Mouse (Mus musculus) neural tube, embryonic 11.5 days (tissue): ENCODE data around the gene Klk12. TPM values are rescaled to one million over a fixed set of nuclear protein-coding genes. Genes with fewer than 3 reads are reported as not detected.

ENCODE experiments used
- ATAC-seq: fragments of 200-750 bp; cut with Nextera tagmentation; 2 replicates; pipeline ENCODE4 v1.8.0; 2017; ENCODE audit warnings: moderate number of reproducible peaks, mild to moderate bottlenecking, moderate TSS enrichment, moderate library complexity; ENCODE audit not compliant: insufficient read depth, low FRiP score, low TSS enrichment
- DNase-seq: peaks from one replicate; pipeline ENCODE4 v3.0.0-alpha.2; 2015; ENCODE audit warnings: low spot score
- H3K27ac ChIP-seq: fragments of 300-500 bp; sonication (generic); 2 replicates; pipeline ENCODE4 v1.5.1; 2014; ENCODE audit warnings: low read depth, mild to moderate bottlenecking, low read length
- H3K27me3 ChIP-seq: fragments of 300-500 bp; sonication (generic); 2 replicates; pipeline ENCODE4 v1.6.1; 2014; ENCODE audit warnings: mild to moderate bottlenecking, low read length, mixed read lengths; ENCODE audit not compliant: control insufficient read depth, insufficient read depth
- H3K36me3 ChIP-seq: fragments of 300-500 bp; sonication (generic); 2 replicates; pipeline ENCODE4 v1.6.1; 2014; ENCODE audit warnings: mild to moderate bottlenecking, low read length, moderate library complexity, mixed read lengths; ENCODE audit not compliant: control insufficient read depth, insufficient read depth
- H3K4me1 ChIP-seq: fragments of 300-500 bp; sonication (generic); 2 replicates; pipeline ENCODE4 v1.6.1; 2014; ENCODE audit warnings: low read length, mixed read lengths; ENCODE audit not compliant: control insufficient read depth, insufficient read depth
- H3K4me2 ChIP-seq: fragments of 300-500 bp; sonication (generic); 2 replicates; pipeline ENCODE4 v1.6.1; 2014; ENCODE audit warnings: low read depth, mild to moderate bottlenecking, moderate library complexity
- H3K4me3 ChIP-seq: fragments of 300-500 bp; sonication (generic); 2 replicates; pipeline ENCODE4 v1.5.1; 2014; ENCODE audit warnings: low read depth, low read length
- H3K9ac ChIP-seq: fragments of 300-500 bp; sonication (generic); 2 replicates; pipeline ENCODE4 v1.6.1; 2014; ENCODE audit warnings: mild to moderate bottlenecking, low read length
- H3K9me3 ChIP-seq: fragments of 300-500 bp; sonication (generic); 2 replicates; pipeline ENCODE4 v1.6.1; 2016; ENCODE audit warnings: low read length; ENCODE audit not compliant: control insufficient read depth
- WGBS: fragments of 180-500 bp; shearing (Covaris S2); extraction: QIAGEN DNeasy Blood & Tissue Kit; methylation state at CpG from one replicate; pipeline ENCODE4 v1.1.7; 2014; 5-methylcytosine and 5-hydroxymethylcytosine counted together
- polyA plus RNA-seq: library from polyadenylated mRNA; unstranded; fragments of >200 nt; fragmentation: Nextera tagmentation; extraction: Ambion mirVana; gene quantifications from 2 replicates; pipeline ENCODE4 v1.2.1, GENCODE M21; 2014

Gene Klk12
- not detected in 2 replicates for polyA plus RNA-seq

- no peak within 1 kb of the TSS for H3K4me3 ChIP-seq
- no peak within 1 kb of the TSS for H3K9ac ChIP-seq
- H3K27me3 ChIP-seq = no peaks in the 10 kb centered on the region
- no peak for ATAC-seq
- no peaks in the 10 kb centered on the region for H3K4me1 ChIP-seq
- no peak within 1 kb of the TSS for H3K4me2 ChIP-seq
- no peak within 1 kb of the TSS for H3K27ac ChIP-seq
- no peaks in the 10 kb centered on the region for H3K9me3 ChIP-seq
- 85% methylated on average over 4 of the region's 4 CpGs for WGBS
- no peaks in the 10 kb centered on the region for H3K36me3 ChIP-seq
- DNase-seq = no peak
Observed at GRCm38 (mm10) chr7:43768597-43768996, at the start of gene Klk12. Gene Klk12 (plus strand): TSS chr7:43768897.

DNA sequence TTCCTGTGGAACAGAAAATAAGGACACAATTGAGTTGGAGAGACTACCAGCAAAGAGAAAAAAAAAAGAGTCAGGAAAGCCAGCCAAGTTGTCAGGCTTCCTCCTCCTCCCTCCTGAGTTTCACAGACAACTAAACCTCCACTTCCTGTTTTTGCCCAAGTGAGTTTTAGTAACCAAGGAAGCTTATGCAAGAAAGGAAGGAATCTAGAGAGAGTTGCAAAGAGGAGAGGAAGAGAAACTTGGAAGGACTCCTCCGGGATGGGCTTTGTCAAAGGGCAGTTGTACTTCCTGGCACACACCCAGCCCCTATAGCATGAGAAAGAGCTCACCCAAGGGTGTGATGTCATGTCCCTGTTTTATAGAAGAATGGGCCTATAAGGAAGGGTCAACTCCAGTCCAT is 20.9 kb upstream of the Klk12 start:
- no peak overlapping the region for H3K27ac ChIP-seq
- no peak overlapping the region for H3K4me3 ChIP-seq
- no peaks in the 10 kb centered on the region for H3K27me3 ChIP-seq
- H3K36me3 ChIP-seq = no peaks in the 10 kb centered on the region
- H3K4me1 ChIP-seq = no peaks in the 10 kb centered on the region
- H3K9ac ChIP-seq = no peak overlapping the region
- DNase-seq (no peak), ATAC-seq (no peak)
- H3K4me2 ChIP-seq = no peak overlapping the region
- H3K9me3 ChIP-seq = no peaks in the 10 kb centered on the region
- WGBS = 81% methylated on average over 1 of the region's 1 CpGs

- 67% methylated on average over 2 of the region's 2 CpGs for WGBS
- no peak for ATAC-seq
Observed at GRCm38 (mm10) chr7:43752806-43753205, 15.9 kb upstream of the Klk12 start.

GRCm38 (mm10) chr7:43766484-43766883 is 2.2 kb upstream of the Klk12 start:
- Histone ChIP-seq H3K4me2 (no peak overlapping the region), H3K9ac (no peak overlapping the region), H3K36me3 (no peaks in the 10 kb centered on the region), H3K9me3 (no peaks in the 10 kb centered on the region), H3K4me3 (no peak overlapping the region), H3K27ac (no peak overlapping the region), H3K4me1 (no peaks in the 10 kb centered on the region), H3K27me3 (no peaks in the 10 kb centered on the region)
- 55% methylated on average over 8 of the region's 8 CpGs for WGBS
- no peak for DNase-seq
- ATAC-seq = no peak

More at GRCm38 (mm10) chr7:43752806-43753205, 15.9 kb upstream of the Klk12 start:
- no peak overlapping the region for H3K4me2 ChIP-seq
- no peaks in the 10 kb centered on the region for H3K9me3 ChIP-seq
- no peaks in the 10 kb centered on the region for H3K4me1 ChIP-seq
- no peak overlapping the region for H3K27ac ChIP-seq
- H3K36me3 ChIP-seq = no peaks in the 10 kb centered on the region
- H3K4me3 ChIP-seq = no peak overlapping the region
- no peak overlapping the region for H3K9ac ChIP-seq
- H3K27me3 ChIP-seq = no peaks in the 10 kb centered on the region
- DNase-seq = no peak

DNA sequence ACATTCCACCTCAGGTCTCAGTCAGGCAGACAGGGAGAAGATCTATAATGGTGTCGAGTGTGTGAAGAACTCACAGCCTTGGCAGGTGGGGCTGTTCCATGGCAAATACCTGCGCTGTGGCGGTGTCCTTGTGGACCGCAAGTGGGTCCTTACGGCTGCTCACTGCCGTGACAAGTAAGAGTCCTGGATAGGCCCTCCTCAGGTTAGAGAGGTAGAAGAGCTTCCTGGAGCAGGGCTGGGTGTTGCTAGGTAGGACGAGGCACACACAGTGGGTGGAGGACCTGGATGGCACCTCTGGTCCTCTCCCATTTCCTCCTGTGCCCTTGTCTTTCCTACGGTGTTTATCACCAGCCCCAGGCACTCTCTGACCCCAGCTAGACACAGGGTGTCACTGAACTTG is 939 bp downstream of the Klk12 start:
- Histone ChIP-seq H3K36me3 (no peaks in the 10 kb centered on the region), H3K27me3 (no peaks in the 10 kb centered on the region), H3K4me2 (no peak overlapping the region), H3K9ac (no peak overlapping the region), H3K4me3 (no peak overlapping the region), H3K4me1 (no peaks in the 10 kb centered on the region), H3K27ac (no peak overlapping the region), H3K9me3 (no peaks in the 10 kb centered on the region)
- WGBS = 91% methylated on average over 8 of the region's 8 CpGs
- DNase-seq = no peak
- no peak for ATAC-seq

DNA sequence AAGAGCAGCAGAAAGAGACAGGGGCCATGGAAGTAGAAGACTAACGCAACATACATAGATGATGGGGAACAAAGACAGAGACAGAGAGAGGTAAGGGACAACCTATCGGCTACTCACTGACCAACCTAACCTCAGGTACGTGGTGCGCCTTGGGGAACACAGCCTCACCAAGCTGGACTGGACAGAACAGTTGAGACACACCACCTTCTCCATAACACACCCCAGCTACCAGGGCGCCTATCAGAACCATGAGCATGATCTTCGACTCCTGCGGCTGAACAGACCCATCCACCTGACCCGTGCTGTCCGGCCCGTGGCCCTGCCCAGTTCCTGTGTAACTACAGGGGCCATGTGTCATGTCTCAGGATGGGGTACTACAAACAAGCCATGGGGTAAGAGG is 2.0 kb downstream of the Klk12 start:
- Histone ChIP-seq H3K4me3 (no peak overlapping the region), H3K36me3 (no peaks in the 10 kb centered on the region), H3K9ac (no peak overlapping the region), H3K27me3 (no peaks in the 10 kb centered on the region), H3K27ac (no peak overlapping the region), H3K4me2 (no peak overlapping the region), H3K9me3 (no peaks in the 10 kb centered on the region), H3K4me1 (no peaks in the 10 kb centered on the region)
- no peak for ATAC-seq
- DNase-seq = no peak
- WGBS = 95% methylated on average over 10 of the region's 10 CpGs

GRCm38 (mm10) chr7:43771916-43772315 is 3.2 kb downstream of the Klk12 start:
- Histone ChIP-seq H3K4me2 (no peak overlapping the region), H3K4me1 (no peaks in the 10 kb centered on the region), H3K27ac (no peak overlapping the region), H3K4me3 (no peak overlapping the region), H3K36me3 (no peaks in the 10 kb centered on the region), H3K9me3 (no peaks in the 10 kb centered on the region), H3K9ac (no peak overlapping the region), H3K27me3 (no peaks in the 10 kb centered on the region)
- no peak for ATAC-seq
- DNase-seq = no peak
- 90% methylated on average over 6 of the region's 6 CpGs for WGBS

- DNase-seq = no peak
- Histone ChIP-seq H3K4me2 (no peak overlapping the region), H3K27me3 (no peaks in the 10 kb centered on the region), H3K36me3 (no peaks in the 10 kb centered on the region), H3K27ac (no peak overlapping the region), H3K9ac (no peak overlapping the region), H3K4me3 (no peak overlapping the region), H3K4me1 (no peaks in the 10 kb centered on the region), H3K9me3 (no peaks in the 10 kb centered on the region)
- no peak for ATAC-seq
- WGBS = 67% methylated on average over 3 of the region's 3 CpGs
Observed at GRCm38 (mm10) chr7:43772901-43773300, 4.2 kb downstream of the Klk12 start.

DNA sequence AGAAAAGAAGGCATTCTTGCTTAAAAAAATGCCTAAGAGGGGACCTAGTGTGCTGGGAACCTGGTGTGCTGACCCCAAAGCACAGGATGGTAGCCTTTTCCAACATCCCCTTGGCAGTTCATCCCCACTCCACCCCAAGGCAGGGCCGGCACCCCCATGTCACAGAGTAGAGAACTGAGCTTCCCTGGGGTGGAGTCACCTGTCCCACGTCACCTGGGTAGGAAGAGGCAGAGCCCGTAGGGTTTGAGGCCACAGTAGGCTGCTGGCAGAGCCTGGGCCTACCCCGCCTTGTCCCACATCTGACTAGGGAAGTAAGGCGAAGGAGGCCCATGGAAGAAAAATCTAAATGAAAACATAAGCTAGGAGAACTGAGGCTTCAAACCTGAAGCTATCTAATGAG is 5.7 kb downstream of the Klk12 start, which contains the start of gene Klk11:
Klk11 (plus strand) TSS at position 241 of the 400 bp plus-strand sequence.
- H3K9ac ChIP-seq = no peak within 1 kb of the TSS; the same call in 1 of the 2 replicates
- H3K4me3 ChIP-seq = no peak within 1 kb of the TSS
- no peaks in the 10 kb centered on the region for H3K36me3 ChIP-seq
- H3K4me2 ChIP-seq = no peak within 1 kb of the TSS
- no peak for DNase-seq
- H3K27me3 ChIP-seq = no peaks in the 10 kb centered on the region
- ATAC-seq = no peak
- no peak within 1 kb of the TSS for H3K27ac ChIP-seq
- H3K9me3 ChIP-seq = no peaks in the 10 kb centered on the region
- no peaks in the 10 kb centered on the region for H3K4me1 ChIP-seq
- WGBS = 94% methylated on average over 5 of the region's 5 CpGs
